In the genomic region with DNA sequence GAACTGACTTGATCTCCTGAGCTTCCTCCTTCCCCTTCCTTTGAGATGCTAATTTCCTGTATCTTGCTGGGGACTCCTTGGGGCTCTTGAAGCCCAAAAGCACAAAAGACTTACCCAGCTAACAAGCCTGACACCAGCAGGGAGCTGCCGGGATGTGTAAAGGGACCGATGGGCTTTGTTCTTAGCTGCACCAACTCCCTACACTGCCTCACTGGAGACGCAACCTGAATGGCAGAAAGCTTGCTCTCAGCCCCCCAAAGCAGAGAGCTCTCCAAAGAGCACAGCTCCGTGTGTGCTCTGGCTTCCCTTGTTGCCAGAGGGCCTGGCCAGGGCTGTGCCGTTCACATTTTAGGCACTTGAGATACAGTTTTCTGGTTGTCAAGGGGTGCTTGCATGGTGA, we compare ENCODE assay signal across 11 mouse cellular contexts. TPM values are rescaled to one million over a fixed set of nuclear protein-coding genes. Genes with fewer than 3 reads are reported as not detected.
DNase-seq lines count a peak whose midpoint lies in the region; ATAC-seq and TF ChIP-seq lines count a peak whose summit lies in the region.
"Had no signal": no experiment of that assay in that cellular context is flagged by ENCODE, and none has a peak within 500 bp of the region (broad histone marks: within the 10 kb centered on the region; RNA-seq: fewer than 3 reads in every experiment).

No protein-coding gene starts in this region.

- 25% methylated on average over 5 of the region's 5 CpGs for WGBS in kidney, postnatal 0 days
- 4% methylated on average over 5 of the region's 5 CpGs for WGBS in embryonic facial prominence, embryonic 10.5 days
- WGBS in hindbrain, embryonic 14.5 days, result 2% methylated on average over 5 of the region's 5 CpGs
- WGBS in neural tube, embryonic 13.5 days, result under 1% methylated on average over 5 of the region's 5 CpGs
- WGBS in cerebellum, adult 2 months, result 41% methylated on average over 5 of the region's 5 CpGs
- 8% methylated on average over 5 of the region's 5 CpGs for WGBS in kidney, embryonic 14.5 days

- H3K4me3 ChIP-seq in kidney, postnatal 0 days (replicated peaks; ENCODE audit: low read depth, low read length), result no peak overlapping the region
- no peak overlapping the region for H3K4me3 ChIP-seq in embryonic facial prominence, embryonic 10.5 days
- no peak overlapping the region for H3K4me3 ChIP-seq in hindbrain, embryonic 14.5 days (replicated peaks; ENCODE audit: low read length)
- no peak overlapping the region for H3K4me3 ChIP-seq in neural tube, embryonic 13.5 days
- H3K4me3 ChIP-seq in cerebellum, adult 2 months (replicated peaks; ENCODE audit: insufficient read depth, low read depth, low read length), result no peak overlapping the region
- no peak overlapping the region for H3K4me3 ChIP-seq in kidney, embryonic 14.5 days (ENCODE audit: low read length)
- H3K4me3 ChIP-seq: embryonic facial prominence, embryonic 15.5 days; limb, embryonic 13.5 days had no signal

- H3K4me1 ChIP-seq in kidney, postnatal 0 days (replicated peaks; ENCODE audit: insufficient read depth, low read length), result peaks cover 13% of the 10 kb centered on the region; the same call in 1 of the 2 replicates
- peaks cover 52% of the 10 kb centered on the region for H3K4me1 ChIP-seq in embryonic facial prominence, embryonic 10.5 days
- 0 out of 2 replicates have a peak, but pooled peaks cover 10% of the 10 kb centered on the region for H3K4me1 ChIP-seq in hindbrain, embryonic 14.5 days (replicated peaks; ENCODE audit: control insufficient read depth, insufficient read depth, low read length)
- H3K4me1 ChIP-seq in neural tube, embryonic 13.5 days (replicated peaks), result peaks cover 45% of the 10 kb centered on the region
- peaks cover 23% of the 10 kb centered on the region for H3K4me1 ChIP-seq in cerebellum, adult 2 months (ENCODE audit: control insufficient read depth, insufficient read depth, low read length)
- H3K4me1 ChIP-seq in kidney, embryonic 14.5 days (ENCODE audit: control insufficient read depth, insufficient read depth, low read length), result peaks cover 18% of the 10 kb centered on the region

- ATAC-seq in kidney, postnatal 0 days (replicated peaks; ENCODE audit: low FRiP score, low read depth), result no peak
- peak; percentile 51; the same call in 1 of the 2 replicates for ATAC-seq in hindbrain, embryonic 14.5 days (ENCODE audit: low FRiP score)
- ATAC-seq in neural tube, embryonic 13.5 days (ENCODE audit: low read depth), result no peak
- ATAC-seq in kidney, embryonic 14.5 days (ENCODE audit: low FRiP score, low TSS enrichment), result no peak

- H3K27ac ChIP-seq in kidney, postnatal 0 days, result no peak overlapping the region
- H3K27ac ChIP-seq in embryonic facial prominence, embryonic 10.5 days (replicated peaks), result peak overlapping the region; percentile 45; the same call in 1 of the 2 replicates
- H3K27ac ChIP-seq in hindbrain, embryonic 14.5 days, result no peak overlapping the region
- peak overlapping the region; percentile 42; the same call in 1 of the 2 replicates for H3K27ac ChIP-seq in neural tube, embryonic 13.5 days (replicated peaks)
- no peak overlapping the region for H3K27ac ChIP-seq in cerebellum, adult 2 months (ENCODE audit: insufficient read depth, low read length)
- H3K27ac ChIP-seq in kidney, embryonic 14.5 days (ENCODE audit: low read depth, low read length), result no peak overlapping the region
- H3K27ac ChIP-seq: embryonic facial prominence, embryonic 15.5 days; limb, embryonic 13.5 days had no signal

- no peak for TF ChIP-seq CTCF in kidney, postnatal 0 days (IDR thresholded peaks at IDR 0.05; ENCODE audit: low read depth)
- no peak for TF ChIP-seq CTCF in cerebellum, adult 2 months (IDR thresholded peaks at IDR 0.05; ENCODE audit: borderline replicate concordance, insufficient read depth, low read depth, low read length)

- no peak for DNase-seq in kidney, postnatal 0 days (ENCODE audit: low spot score)
- DNase-seq in kidney, adult 9 months, result no peak
- peak; percentile 43 for DNase-seq in embryonic facial prominence, embryonic 10.5 days (ENCODE audit: low spot score)
- DNase-seq in hindbrain, embryonic 14.5 days (ENCODE audit: low spot score), result peak; percentile 37
- no peak for DNase-seq in cerebellum, adult 2 months
- DNase-seq in kidney, postnatal 36 days, result no peak
- DNase-seq: gastrocnemius, postnatal 14 days had no signal

- H3K4me2 ChIP-seq in kidney, postnatal 0 days (ENCODE audit: low read length), result no peak overlapping the region
- H3K4me2 ChIP-seq in hindbrain, embryonic 14.5 days (replicated peaks), result no peak overlapping the region
- H3K4me2 ChIP-seq in neural tube, embryonic 13.5 days, result no peak overlapping the region
- no peak overlapping the region for H3K4me2 ChIP-seq in kidney, embryonic 14.5 days (replicated peaks; ENCODE audit: low read depth, low read length)
- H3K4me2 ChIP-seq: embryonic facial prominence, embryonic 15.5 days; limb, embryonic 13.5 days had no signal

- no peaks in the 10 kb centered on the region for H3K36me3 ChIP-seq in kidney, postnatal 0 days (ENCODE audit: insufficient read depth, low read length)
- no peaks in the 10 kb centered on the region for H3K36me3 ChIP-seq in embryonic facial prominence, embryonic 10.5 days (replicated peaks)
- H3K36me3 ChIP-seq in hindbrain, embryonic 14.5 days (replicated peaks; ENCODE audit: control insufficient read depth, insufficient read depth), result 0 out of 2 replicates have a peak, but pooled peaks cover 8% of the 10 kb centered on the region
- H3K36me3 ChIP-seq in neural tube, embryonic 13.5 days, result no peaks in the 10 kb centered on the region
- no peaks in the 10 kb centered on the region for H3K36me3 ChIP-seq in kidney, embryonic 14.5 days (ENCODE audit: control insufficient read depth, insufficient read depth, low read length)
- H3K36me3 ChIP-seq: embryonic facial prominence, embryonic 15.5 days had no signal

- no peaks in the 10 kb centered on the region for H3K9me3 ChIP-seq in kidney, postnatal 0 days (replicated peaks; ENCODE audit: low read length)
- H3K9me3 ChIP-seq in embryonic facial prominence, embryonic 10.5 days, result no peaks in the 10 kb centered on the region
- no peaks in the 10 kb centered on the region for H3K9me3 ChIP-seq in hindbrain, embryonic 14.5 days (ENCODE audit: control insufficient read depth, low read length)
- no peaks in the 10 kb centered on the region for H3K9me3 ChIP-seq in neural tube, embryonic 13.5 days
- no peaks in the 10 kb centered on the region for H3K9me3 ChIP-seq in kidney, embryonic 14.5 days (ENCODE audit: control insufficient read depth, low read length)
- H3K9me3 ChIP-seq: embryonic facial prominence, embryonic 15.5 days; limb, embryonic 13.5 days had no signal

- H3K9ac ChIP-seq in kidney, postnatal 0 days (ENCODE audit: low read depth, low read length), result 0 out of 2 replicates have a peak overlapping the region, but pooled peaks have one; percentile 27
- H3K9ac ChIP-seq in hindbrain, embryonic 14.5 days, result no peak overlapping the region
- H3K9ac ChIP-seq in neural tube, embryonic 13.5 days, result peak overlapping the region; percentile 26; the same call in 1 of the 2 replicates
- no peak overlapping the region for H3K9ac ChIP-seq in kidney, embryonic 14.5 days (ENCODE audit: low read depth, low read length)
- H3K9ac ChIP-seq: embryonic facial prominence, embryonic 15.5 days; limb, embryonic 13.5 days had no signal

- TF ChIP-seq POLR2A in cerebellum, adult 2 months (IDR thresholded peaks at IDR 0.05; ENCODE audit: borderline replicate concordance, insufficient read depth, low read length), result no peak

- no peaks in the 10 kb centered on the region for H3K27me3 ChIP-seq in kidney, postnatal 0 days (ENCODE audit: insufficient read depth, low read length)
- H3K27me3 ChIP-seq in embryonic facial prominence, embryonic 10.5 days (replicated peaks; ENCODE audit: low read depth, poor library complexity, severe bottlenecking), result peaks cover 53% of the 10 kb centered on the region
- H3K27me3 ChIP-seq in hindbrain, embryonic 14.5 days (ENCODE audit: control insufficient read depth, insufficient read depth, low read length), result no peaks in the 10 kb centered on the region
- no peaks in the 10 kb centered on the region for H3K27me3 ChIP-seq in neural tube, embryonic 13.5 days
- H3K27me3 ChIP-seq in cerebellum, adult 2 months (ENCODE audit: control insufficient read depth, insufficient read depth, low read length), result no peaks in the 10 kb centered on the region
- H3K27me3 ChIP-seq in kidney, embryonic 14.5 days (ENCODE audit: control insufficient read depth, insufficient read depth, low read length), result no peaks in the 10 kb centered on the region

RNA-seq across cellular contexts. Expression of gene Mcf2l, which starts 2.1 kb away (rescaled TPM):
- 10.9 and 11.2 TPM in 2 replicates for polyA plus RNA-seq in kidney, postnatal 0 days (2015; fragmentation: Nextera tagmentation; extraction: Ambion mirVana)
- polyA plus RNA-seq in embryonic facial prominence, embryonic 10.5 days (2016; fragmentation: Nextera tagmentation; extraction: Ambion mirVana), result 15.8 and 17.4 TPM in 2 replicates
- polyA plus RNA-seq in hindbrain, embryonic 14.5 days (2014; fragmentation: Nextera tagmentation; extraction: Ambion mirVana), result 158 and 173 TPM in 2 replicates
- 107 and 116 TPM in 2 replicates for polyA plus RNA-seq in neural tube, embryonic 13.5 days (2015; fragmentation: Nextera tagmentation; extraction: Ambion mirVana)
- polyA plus RNA-seq in cerebellum, adult 2 months (2012; rRNA removed), result 150 and 158 TPM in 2 replicates
- polyA plus RNA-seq in kidney, embryonic 14.5 days (2014; fragmentation: Nextera tagmentation; extraction: Ambion mirVana), result 12.6 and 22.4 TPM in 2 replicates

Comparison
In these comparisons a context has a peak if more than half of its experiments do, and no peak if none do; other contexts are left out.
1. H3K9ac ChIP-seq: peak in kidney, postnatal 0 days (single experiment) and neural tube, embryonic 13.5 days (single experiment); none in hindbrain, embryonic 14.5 days (single experiment) and kidney, embryonic 14.5 days (single experiment).
2. DNase-seq: peak in embryonic facial prominence, embryonic 10.5 days (single experiment) and hindbrain, embryonic 14.5 days (single experiment); none in kidney, postnatal 0 days (single experiment), kidney, adult 9 months (single experiment), cerebellum, adult 2 months (0 of 2) and kidney, postnatal 36 days (0 of 2).
3. H3K27ac ChIP-seq: peak in embryonic facial prominence, embryonic 10.5 days (single experiment) and neural tube, embryonic 13.5 days (single experiment); none in kidney, postnatal 0 days (single experiment), hindbrain, embryonic 14.5 days (single experiment), cerebellum, adult 2 months (single experiment) and kidney, embryonic 14.5 days (single experiment).